Mouse (Mus musculus) forebrain, embryonic 11.5 days (tissue): ENCODE data around the gene Dnajc5g. TPM values are rescaled to one million over a fixed set of nuclear protein-coding genes. Genes with fewer than 3 reads are reported as not detected.

Source experiments
- ATAC-seq: fragments of 200-750 bp; cut with Nextera tagmentation; replicated peaks from 2 replicates; pipeline ENCODE4 v1.8.0; 2017; ENCODE audit warnings: moderate TSS enrichment; ENCODE audit not compliant: low FRiP score
- DNase-seq: peaks from one replicate; pipeline ENCODE4 v3.0.0-alpha.2; 2017; ENCODE audit warnings: low spot score
- H3K27ac ChIP-seq: fragments of 300-500 bp; sonication (generic); 2 replicates; pipeline ENCODE4 v1.5.1; 2014; ENCODE audit warnings: low read depth, low read length
- H3K27me3 ChIP-seq: fragments of 300-500 bp; sonication (generic); 2 replicates; pipeline ENCODE4 v1.6.1; 2014; ENCODE audit warnings: mild to moderate bottlenecking, low read length, mixed read lengths; ENCODE audit not compliant: control insufficient read depth, insufficient read depth
- H3K36me3 ChIP-seq: fragments of 300-500 bp; sonication (generic); 2 replicates; pipeline ENCODE4 v1.6.1; 2014; ENCODE audit warnings: mild to moderate bottlenecking, low read length, moderate library complexity, mixed read lengths; ENCODE audit not compliant: control insufficient read depth, insufficient read depth
- H3K4me1 ChIP-seq: fragments of 300-500 bp; sonication (generic); replicated peaks from 2 replicates; pipeline ENCODE4 v1.6.1; 2014; ENCODE audit warnings: low read length, mixed read lengths; ENCODE audit not compliant: control insufficient read depth, insufficient read depth
- H3K4me2 ChIP-seq: fragments of 300-500 bp; sonication (generic); 2 replicates; pipeline ENCODE4 v1.6.1; 2014; ENCODE audit warnings: low read depth, mild to moderate bottlenecking, low read length, moderate library complexity, mixed read lengths; ENCODE audit not compliant: severe bottlenecking
- H3K4me3 ChIP-seq: fragments of 300-500 bp; sonication (generic); 2 replicates; pipeline ENCODE4 v1.5.1; 2014; ENCODE audit warnings: low read depth, low read length
- H3K9ac ChIP-seq: fragments of 300-500 bp; sonication (generic); 2 replicates; pipeline ENCODE4 v1.6.1; 2014; ENCODE audit warnings: low read length
- H3K9me3 ChIP-seq: fragments of 300-500 bp; sonication (generic); 2 replicates; pipeline ENCODE4 v1.6.1; 2016; ENCODE audit warnings: low read length, mixed read lengths; ENCODE audit not compliant: control insufficient read depth
- WGBS: fragments of 180-500 bp; shearing (Covaris S2); extraction: QIAGEN DNeasy Blood & Tissue Kit; methylation state at CpG from one replicate; pipeline ENCODE4 v1.1.7; 2014; 5-methylcytosine and 5-hydroxymethylcytosine counted together
- polyA plus RNA-seq: library from polyadenylated mRNA; unstranded; fragments of >200 nt; fragmentation: Nextera tagmentation; extraction: Ambion mirVana; gene quantifications from 2 replicates; pipeline ENCODE4 v1.2.1, GENCODE M21; 2014

Gene Dnajc5g
- not detected in 2 replicates for polyA plus RNA-seq

- Histone ChIP-seq H3K4me2 (no peak within 1 kb of the TSS), H3K4me3 (no peak within 1 kb of the TSS), H3K9me3 (no peaks in the 10 kb centered on the region), H3K9ac (no peak within 1 kb of the TSS), H3K27me3 (no peaks in the 10 kb centered on the region), H3K36me3 (no peaks in the 10 kb centered on the region), H3K4me1 (no peaks in the 10 kb centered on the region), H3K27ac (no peak within 1 kb of the TSS)
- DNase-seq (no peak), ATAC-seq (no peak)
- 88% methylated on average over 9 of the region's 9 CpGs for WGBS
Measured at GRCm38 (mm10) chr5:31105814-31106335, at the start of gene Dnajc5g. TSS of gene Dnajc5g (plus strand) at chr5:31106285.

GRCm38 (mm10) chr5:31069810-31070209 lies 36.3 kb upstream of the Dnajc5g start:
- Histone ChIP-seq H3K27me3 (no peaks in the 10 kb centered on the region), H3K9ac (no peak overlapping the region), H3K9me3 (no peaks in the 10 kb centered on the region), H3K4me2 (no peak overlapping the region), H3K4me3 (no peak overlapping the region), H3K27ac (no peak overlapping the region), H3K4me1 (no peaks in the 10 kb centered on the region), H3K36me3 (peaks cover 29% of the 10 kb centered on the region)
- ATAC-seq (no peak), DNase-seq (no peak)
- 99% methylated on average over 3 of the region's 3 CpGs for WGBS

GRCm38 (mm10) chr5:31071059-31071458 lies 35.0 kb upstream of the Dnajc5g start:
- H3K4me2 ChIP-seq: no peak overlapping the region
- H3K4me3 ChIP-seq: no peak overlapping the region
- H3K27me3 ChIP-seq: no peaks in the 10 kb centered on the region
- 86% methylated on average over 2 of the region's 2 CpGs for WGBS
- H3K27ac ChIP-seq: no peak overlapping the region
- H3K4me1 ChIP-seq: no peaks in the 10 kb centered on the region
- no peak overlapping the region for H3K9ac ChIP-seq
- ATAC-seq (no peak), DNase-seq (no peak)
- peaks cover 29% of the 10 kb centered on the region for H3K36me3 ChIP-seq
- no peaks in the 10 kb centered on the region for H3K9me3 ChIP-seq

GRCm38 (mm10) chr5:31071821-31072220 lies 34.3 kb upstream of the Dnajc5g start:
- H3K9me3 ChIP-seq: no peaks in the 10 kb centered on the region
- ATAC-seq (no peak), DNase-seq (no peak)
- no peak overlapping the region for H3K4me2 ChIP-seq
- H3K27me3 ChIP-seq: no peaks in the 10 kb centered on the region
- H3K4me3 ChIP-seq: no peak overlapping the region
- H3K36me3 ChIP-seq: peaks cover 29% of the 10 kb centered on the region
- H3K27ac ChIP-seq: no peak overlapping the region
- H3K4me1 ChIP-seq: no peaks in the 10 kb centered on the region
- no peak overlapping the region for H3K9ac ChIP-seq
- WGBS: 94% methylated on average over 11 of the region's 11 CpGs

GRCm38 (mm10) chr5:31073176-31073575 lies 32.9 kb upstream of the Dnajc5g start:
- H3K9me3 ChIP-seq: no peaks in the 10 kb centered on the region
- no peak overlapping the region for H3K27ac ChIP-seq
- no peak overlapping the region for H3K4me3 ChIP-seq
- DNase-seq: no peak
- H3K36me3 ChIP-seq: peaks cover 20% of the 10 kb centered on the region; the same call in 1 of the 2 replicates
- H3K4me2 ChIP-seq: no peak overlapping the region
- no peaks in the 10 kb centered on the region for H3K27me3 ChIP-seq
- H3K9ac ChIP-seq: no peak overlapping the region
- ATAC-seq: no peak
- no peaks in the 10 kb centered on the region for H3K4me1 ChIP-seq
- 91% methylated on average over 12 of the region's 12 CpGs for WGBS

- Histone ChIP-seq H3K4me1 (no peaks in the 10 kb centered on the region), H3K4me2 (no peak overlapping the region), H3K27ac (no peak overlapping the region), H3K9ac (no peak overlapping the region), H3K36me3 (peaks cover 10% of the 10 kb centered on the region; the same call in 1 of the 2 replicates), H3K9me3 (no peaks in the 10 kb centered on the region), H3K4me3 (no peak overlapping the region), H3K27me3 (no peaks in the 10 kb centered on the region)
- WGBS: 94% methylated on average over 13 of the region's 13 CpGs
- ATAC-seq (no peak), DNase-seq (no peak)
Measured at GRCm38 (mm10) chr5:31076346-31076745, 29.7 kb upstream of the Dnajc5g start.

- Histone ChIP-seq H3K36me3 (no peaks in the 10 kb centered on the region; the same call in 1 of the 2 replicates), H3K4me2 (no peak overlapping the region), H3K4me3 (no peak overlapping the region), H3K9ac (no peak overlapping the region), H3K9me3 (no peaks in the 10 kb centered on the region), H3K4me1 (no peaks in the 10 kb centered on the region; the same call in 1 of the 2 replicates), H3K27ac (no peak overlapping the region), H3K27me3 (0 out of 2 replicates have a peak, but pooled peaks cover 2% of the 10 kb centered on the region)
- ATAC-seq: no peak
- no peak for DNase-seq
- 88% methylated on average over 13 of the region's 13 CpGs for WGBS
Measured at GRCm38 (mm10) chr5:31080059-31080794, 25.9 kb upstream of the Dnajc5g start.

GRCm38 (mm10) chr5:31080795-31081164 lies 25.3 kb upstream of the Dnajc5g start:
- Histone ChIP-seq H3K9me3 (no peaks in the 10 kb centered on the region), H3K27me3 (0 out of 2 replicates have a peak, but pooled peaks cover 2% of the 10 kb centered on the region), H3K4me1 (no peaks in the 10 kb centered on the region; the same call in 1 of the 2 replicates), H3K27ac (no peak overlapping the region), H3K9ac (no peak overlapping the region), H3K4me3 (no peak overlapping the region), H3K36me3 (no peaks in the 10 kb centered on the region; the same call in 1 of the 2 replicates), H3K4me2 (no peak overlapping the region)
- DNase-seq: no peak
- WGBS: 67% methylated on average over 3 of the region's 3 CpGs
- ATAC-seq: no peak
